Mouse (Mus musculus) CD8-positive naive resting alpha-beta T cell, adult 2 months (primary cell): ENCODE data around the gene Vezt.

Experiments
- DNase-seq, 2 experiments: peaks; one replicate each; pipeline ENCODE4 v3.0.0; 2022; ENCODE audit warnings: low read depth in 2 of 2, low spot score in 2 of 2

Vezt gene

DNA sequence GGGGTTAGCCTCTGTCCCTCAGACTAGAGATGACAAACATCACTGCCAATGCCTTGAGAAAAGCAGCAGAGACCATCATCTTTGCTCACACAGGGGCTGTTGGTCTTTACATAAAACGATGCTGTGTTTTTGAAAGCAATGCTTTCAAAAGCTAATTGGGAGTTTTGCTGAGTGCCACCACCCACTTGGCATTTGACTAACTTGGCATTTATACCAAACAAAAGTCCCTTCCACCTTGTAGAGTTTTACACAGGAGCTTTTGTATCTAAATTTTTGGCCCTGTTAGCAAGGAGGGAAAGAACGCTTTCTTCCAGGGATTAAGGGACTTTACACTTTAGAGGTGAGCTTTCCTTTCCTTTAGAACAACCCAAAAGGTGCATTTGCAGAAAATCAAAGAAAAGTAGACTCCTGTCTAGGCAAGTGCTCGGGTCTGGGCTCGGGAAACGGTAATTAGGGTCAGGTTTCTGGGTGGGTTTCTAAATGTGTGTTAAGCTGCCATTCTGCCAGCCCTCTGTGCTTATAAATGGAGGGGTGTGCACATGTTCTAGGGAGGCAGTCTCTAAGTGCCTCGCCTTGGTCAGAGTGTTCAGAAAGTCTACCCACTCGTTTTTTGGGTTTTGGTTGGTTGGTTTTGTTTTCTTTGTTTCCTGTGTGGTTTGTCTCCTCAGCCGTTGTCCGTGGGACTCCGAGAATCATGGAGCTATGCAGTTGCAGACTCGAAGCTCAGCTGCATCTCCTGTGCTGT, 119.9 kb downstream of the Vezt start:
- no peak for DNase-seq

DNA sequence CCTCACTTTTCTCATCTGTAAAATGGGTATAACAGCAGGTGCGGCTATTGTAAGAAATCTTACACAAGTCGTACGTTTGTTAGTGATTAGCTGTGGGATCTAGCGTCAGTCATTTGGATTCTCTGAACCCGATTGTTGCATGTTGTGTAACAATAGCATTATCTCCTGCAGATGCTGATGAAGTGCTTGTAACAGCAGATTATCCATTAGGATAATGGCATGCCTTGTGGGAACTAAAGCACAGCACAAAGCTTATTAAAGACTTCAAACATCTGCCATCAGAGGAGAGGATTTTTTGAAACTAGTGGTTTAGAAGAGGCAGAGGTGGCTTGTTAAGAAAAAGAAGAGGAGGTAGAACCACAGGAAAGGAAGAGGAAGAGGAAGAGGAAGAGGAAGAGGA, 122.1 kb downstream of the Vezt start:
- no peak for DNase-seq

- DNase-seq, result no peak
Observed at GRCm38 (mm10) chr10:93912917-93913316, 122.7 kb downstream of the Vezt start.

- no peak for DNase-seq
Observed at GRCm38 (mm10) chr10:93912136-93912855, 123.3 kb downstream of the Vezt start.

DNA sequence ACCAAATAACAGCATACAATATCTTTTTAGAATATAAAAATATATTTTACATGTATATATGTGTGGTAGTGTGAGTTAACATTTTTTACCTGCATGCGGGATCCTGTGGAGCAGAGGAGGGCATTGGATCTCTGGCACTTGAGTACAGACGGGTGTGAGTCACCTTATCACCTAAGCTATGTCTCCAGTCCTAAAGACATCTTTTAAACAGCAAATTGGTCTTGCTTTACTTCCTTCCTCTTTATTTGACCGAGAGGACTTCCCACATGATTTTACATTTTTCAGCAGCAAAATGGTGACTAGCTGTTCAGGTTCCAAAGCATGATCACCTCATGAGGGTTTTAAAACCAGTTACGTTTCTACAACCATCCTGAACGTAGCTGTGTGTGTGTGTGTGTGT, 124.3 kb downstream of the Vezt start:
- no peak for DNase-seq

DNA sequence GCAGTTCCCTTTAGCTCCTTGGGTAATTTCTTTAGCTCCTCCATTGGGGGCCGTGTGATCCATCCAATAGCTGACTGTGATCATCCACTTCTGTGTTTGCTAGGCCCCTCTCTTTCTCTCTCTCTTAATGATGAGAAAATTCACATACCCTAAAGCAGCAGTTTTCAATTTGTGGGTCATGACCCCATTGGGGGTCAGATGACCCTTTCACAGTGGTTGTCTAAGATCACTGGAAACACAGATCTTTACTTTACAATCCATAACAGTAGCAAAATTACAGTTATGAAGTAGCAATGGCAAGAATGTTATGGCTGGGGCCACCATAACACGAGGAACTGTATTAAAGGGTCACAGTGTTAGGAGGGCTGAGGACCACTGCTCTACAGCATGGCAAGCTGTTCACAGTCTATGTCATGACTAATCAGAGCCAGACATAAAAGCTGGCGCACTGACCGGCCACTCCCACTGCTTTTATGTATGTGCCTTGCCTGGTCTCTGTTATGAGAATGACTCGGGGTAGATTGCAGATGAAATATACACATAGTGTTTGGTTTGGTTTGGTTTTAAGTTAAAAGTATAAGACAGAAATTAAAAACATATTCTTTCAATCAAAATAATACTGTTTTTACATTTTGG, 125.7 kb downstream of the Vezt start:
- no peak for DNase-seq

DNA sequence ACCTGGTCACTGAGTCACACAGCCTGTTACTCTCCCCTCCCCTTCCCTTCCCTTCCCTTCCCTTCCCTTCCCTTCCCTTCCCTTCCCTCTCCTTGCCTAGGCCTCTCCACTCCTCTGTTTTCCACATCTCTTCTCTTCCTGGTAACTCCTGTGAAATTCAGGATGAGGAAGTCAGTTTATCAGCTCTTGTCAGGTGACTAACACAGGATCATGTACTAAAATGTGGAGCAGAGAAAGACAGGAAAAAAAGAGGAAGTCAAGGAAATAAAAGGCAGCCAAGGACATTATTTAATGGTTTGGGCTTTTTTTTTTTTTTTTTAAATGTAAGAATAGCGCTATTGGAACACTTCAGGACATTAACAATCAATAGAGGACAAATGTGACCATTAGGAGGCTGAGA, 126.6 kb downstream of the Vezt start:
- no peak for DNase-seq

DNA sequence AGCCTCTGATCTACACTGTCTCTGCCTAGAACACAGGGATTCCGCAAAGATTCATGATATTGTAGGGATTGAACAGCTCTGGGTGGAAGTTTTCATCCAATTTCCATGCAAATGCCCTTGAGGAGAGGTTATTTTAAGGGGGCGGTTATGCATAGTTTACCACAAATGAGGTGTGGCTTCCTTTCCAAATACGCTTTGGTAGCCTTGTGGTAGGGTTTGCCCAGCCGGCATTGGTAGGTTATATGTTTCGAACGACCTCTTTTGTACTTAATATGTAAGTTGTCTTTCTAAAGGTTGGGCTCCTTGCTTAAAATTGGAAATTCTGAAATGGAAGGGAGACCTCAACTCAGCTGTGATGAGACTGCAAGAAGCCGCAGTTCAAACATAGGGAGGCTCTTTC, 127.1 kb downstream of the Vezt start:
- no peak for DNase-seq

DNA sequence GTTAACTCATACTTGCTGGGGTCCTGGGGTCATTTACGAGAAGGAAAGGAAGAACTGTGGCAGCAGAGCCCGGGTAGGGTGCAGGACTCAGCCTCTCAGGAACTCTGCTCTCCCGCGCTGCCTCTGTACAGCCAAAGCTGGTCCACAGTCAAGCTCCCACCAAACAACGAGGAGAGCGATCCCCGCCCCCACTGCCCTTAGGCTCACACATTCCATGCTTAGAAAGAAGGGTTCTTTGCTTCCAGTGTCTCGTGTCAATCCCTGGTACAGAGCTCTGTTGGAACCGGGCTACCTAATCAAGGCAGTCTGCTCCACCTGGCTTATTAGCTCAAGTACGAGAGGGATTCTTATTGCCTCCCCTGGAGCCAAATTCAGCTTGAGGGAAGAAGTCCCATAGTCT, 128.2 kb downstream of the Vezt start:
- no peak for DNase-seq

DNA sequence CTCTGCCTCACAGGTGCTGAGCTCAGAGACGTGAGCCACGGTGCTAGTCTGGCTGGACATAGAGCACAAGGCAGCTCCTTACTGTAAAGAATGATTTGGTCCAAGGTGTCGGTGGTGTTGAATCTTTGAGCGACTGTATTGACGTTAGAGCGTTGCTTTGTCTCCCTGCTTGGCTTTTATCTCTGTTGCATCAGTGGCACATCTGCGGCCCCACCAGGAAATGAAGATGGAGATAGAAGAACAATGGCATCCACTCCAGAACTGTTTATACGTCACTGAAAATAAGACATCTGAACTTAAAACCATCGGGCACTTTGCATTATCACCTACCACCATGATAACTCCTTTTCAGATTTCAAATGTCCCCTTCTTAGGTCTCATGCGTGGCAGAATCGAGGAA, 135.7 kb downstream of the Vezt start:
- no peak for DNase-seq

DNA sequence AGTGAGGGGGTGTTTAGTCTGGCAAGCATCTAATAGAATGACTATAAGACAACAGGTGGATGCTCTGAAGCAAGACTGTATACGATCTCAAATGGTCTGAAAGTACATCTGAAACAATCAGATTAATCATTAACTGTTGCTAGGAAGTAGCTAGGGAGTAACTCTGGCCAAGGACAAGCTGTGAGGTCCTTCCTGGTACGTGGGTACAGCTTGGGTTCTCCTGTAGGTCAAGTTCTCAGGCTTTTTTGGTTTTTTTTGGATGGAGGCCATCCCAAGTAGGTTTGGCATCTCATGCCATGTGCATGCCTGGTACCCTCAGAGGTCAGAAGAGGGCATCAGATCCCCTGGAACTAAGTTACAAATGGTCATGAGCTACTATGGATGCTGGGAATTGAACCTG, 136.3 kb downstream of the Vezt start:
- no peak for DNase-seq

DNA sequence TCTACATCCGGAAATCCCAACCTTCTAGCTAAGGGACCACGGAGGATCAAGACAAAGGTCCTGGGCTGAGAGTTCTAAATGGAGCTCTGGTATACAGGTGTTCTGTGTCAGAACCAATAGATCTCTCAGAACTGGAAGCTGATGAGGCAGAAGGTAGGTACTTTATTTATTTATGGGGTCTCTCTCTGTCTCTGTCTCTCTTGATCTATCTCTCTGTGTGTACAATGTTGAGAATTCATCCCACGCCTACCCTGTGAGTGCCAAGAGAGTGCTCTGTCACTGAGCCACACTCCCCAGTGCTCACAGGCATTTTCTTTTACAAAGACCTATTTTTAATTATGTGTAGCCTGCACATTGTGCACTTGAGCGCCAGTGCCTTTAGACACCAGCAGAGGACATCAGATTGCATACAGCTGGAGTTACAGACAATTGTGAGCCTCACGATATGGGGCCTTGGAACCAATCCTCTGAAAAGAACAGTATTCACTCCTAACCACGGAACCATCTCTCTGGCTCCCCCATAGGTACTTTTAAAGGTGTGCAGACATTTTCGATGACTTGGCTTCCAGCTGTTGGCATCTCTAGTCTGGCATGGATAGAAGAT, 138.5 kb downstream of the Vezt start, which contains the start of gene Metap2:
TSS of gene Metap2 (minus strand) at position 51 of the 604 bp plus-strand sequence.
- DNase-seq, result no peak

GRCm38 (mm10) chr10:93892551-93892950, 143.1 kb downstream of the Vezt start:
- no peak for DNase-seq

GRCm38 (mm10) chr10:93891031-93891430, 144.6 kb downstream of the Vezt start:
- DNase-seq, result no peak

DNA sequence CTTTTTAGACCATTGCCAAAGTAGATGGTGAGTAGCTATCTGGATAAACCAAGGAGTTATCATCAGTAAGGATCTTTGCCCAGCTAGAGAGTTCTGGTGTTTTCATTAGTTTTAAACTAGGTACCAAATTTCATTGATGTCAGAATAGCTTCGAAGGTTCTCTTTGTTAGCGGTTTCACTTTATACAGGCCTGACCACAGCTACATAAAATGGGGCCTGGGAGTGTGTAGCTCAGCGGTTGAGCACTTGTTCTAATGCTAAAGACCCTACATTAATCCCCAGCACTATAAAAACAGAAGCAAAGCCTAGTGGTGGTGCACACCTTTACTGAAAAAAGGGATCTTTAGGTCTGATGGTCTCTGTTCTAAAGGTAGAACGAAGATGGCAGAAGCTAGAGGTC, 145.1 kb downstream of the Vezt start:
- DNase-seq, result no peak

GRCm38 (mm10) chr10:93889976-93890375, 145.6 kb downstream of the Vezt start:
- no peak for DNase-seq

DNA sequence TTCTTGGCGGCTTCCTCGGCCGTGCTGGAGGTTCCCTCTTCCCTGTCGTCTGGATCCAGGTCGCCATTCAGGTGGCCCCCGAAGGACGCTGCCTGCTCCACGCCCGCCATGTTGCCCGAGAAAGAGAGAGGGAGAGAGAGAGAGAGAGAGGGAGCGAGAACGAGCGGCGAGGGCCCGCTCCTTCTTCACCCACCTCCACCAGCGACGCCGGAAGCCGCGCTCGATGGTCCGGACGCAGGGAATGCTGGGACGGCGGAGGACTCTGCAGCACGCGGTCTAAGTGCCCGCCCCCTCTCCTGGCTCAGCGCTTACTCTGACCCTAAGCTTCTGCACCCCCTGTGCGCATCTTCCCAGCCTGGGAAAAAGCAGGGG, 146.1 kb downstream of the Vezt start:
- peak; percentile 66 to 73 for DNase-seq
